Mouse (Mus musculus): Measurements from ENCODE around the gene Mrps25. TPM values are rescaled to one million over a fixed set of nuclear protein-coding genes. Genes with fewer than 3 reads are reported as not detected.
A peak's percentile ranks its signal among the peaks of the same experiment; 100 is the strongest.

Mrps25 gene
- 10 to 100 TPM; 49.2 to 54.5 TPM for total RNA-seq (2021)

- intact Hi-C loops (cut with DNase I), result loop anchor here (5.0 kb wide), 1 partner anchor 91 kb away; the partner anchor contains the start of gene Nr2c2
- DNase-seq (ENCODE audit: low spot score in 2 of 2), result peak; percentile 79 to 80
These were observed at the start of gene Mrps25 for GRCm38 (mm10) chr6:92183621-92184131. Gene Mrps25, minus strand, starts transcription at chr6:92184033.

- intact Hi-C loops (cut with DNase I), result no loop called here
- DNase-seq (ENCODE audit: low spot score in 2 of 2), result no peak
These were observed 47.9 kb upstream of the Mrps25 start for GRCm38 (mm10) chr6:92231762-92232161.

- DNase-seq (ENCODE audit: low spot score in 2 of 2), result no peak
These were observed 47.5 kb upstream of the Mrps25 start for GRCm38 (mm10) chr6:92231356-92231755.

GRCm38 (mm10) chr6:92229586-92229985 lies 45.8 kb upstream of the Mrps25 start:
- intact Hi-C loops (cut with DNase I), result loop anchor here (10.0 kb wide), 1 partner anchor 515 kb away; no protein-coding TSS in a partner anchor
- DNase-seq (ENCODE audit: low spot score in 2 of 2), result no peak

More at GRCm38 (mm10) chr6:92231356-92231755, 47.5 kb upstream of the Mrps25 start:
- intact Hi-C loops (cut with DNase I), result no loop called here

GRCm38 (mm10) chr6:92229103-92229502 lies 45.3 kb upstream of the Mrps25 start:
- no peak for DNase-seq (ENCODE audit: low spot score in 2 of 2)
- intact Hi-C loops (cut with DNase I), result loop anchor here (10.0 kb wide), 1 partner anchor 516 kb away; no protein-coding TSS in a partner anchor

GRCm38 (mm10) chr6:92224981-92225380 lies 41.1 kb upstream of the Mrps25 start:
- intact Hi-C loops (cut with DNase I), result loop anchor here (10.0 kb wide), 1 partner anchor 520 kb away; no protein-coding TSS in a partner anchor
- DNase-seq (ENCODE audit: low spot score in 2 of 2), result peak; percentile 18 to 57

- intact Hi-C loops (cut with DNase I), result loop anchor here (10.0 kb wide), 1 partner anchor 523 kb away; no protein-coding TSS in a partner anchor
These were observed 38.2 kb upstream of the Mrps25 start for GRCm38 (mm10) chr6:92222021-92222420.

GRCm38 (mm10) chr6:92221604-92222003 lies 37.8 kb upstream of the Mrps25 start:
- intact Hi-C loops (cut with DNase I), result loop anchor here (10.0 kb wide), 1 partner anchor 523 kb away; no protein-coding TSS in a partner anchor
- DNase-seq (ENCODE audit: low spot score in 2 of 2), result no peak

More at GRCm38 (mm10) chr6:92222021-92222420, 38.2 kb upstream of the Mrps25 start:
- DNase-seq (ENCODE audit: low spot score in 2 of 2), result no peak

- intact Hi-C loops (cut with DNase I), result loop anchor here (1.0 kb wide), 1 partner anchor 50 kb away; no protein-coding TSS in a partner anchor
- peak; percentile 46 to 55 for DNase-seq (ENCODE audit: low spot score in 2 of 2)
These were observed 35.6 kb upstream of the Mrps25 start for GRCm38 (mm10) chr6:92219445-92219844.

- DNase-seq (ENCODE audit: low spot score in 2 of 2), result peak; percentile 95
- intact Hi-C loops (cut with DNase I), result no loop called here
These were observed 31.1 kb upstream of the Mrps25 start, which contains the start of gene Rbsn for GRCm38 (mm10) chr6:92214773-92215449. Gene Rbsn, minus strand, starts transcription at chr6:92214925.

- DNase-seq (ENCODE audit: low spot score in 2 of 2), result peak; percentile 4 to 28
- intact Hi-C loops (cut with DNase I), result no loop called here
These were observed 30.4 kb upstream of the Mrps25 start for GRCm38 (mm10) chr6:92214055-92214772.

- DNase-seq (ENCODE audit: low spot score in 2 of 2), result no peak
- intact Hi-C loops (cut with DNase I), result no loop called here
These were observed 15.6 kb upstream of the Mrps25 start for GRCm38 (mm10) chr6:92199414-92199813.

- intact Hi-C loops (cut with DNase I), result loop anchor here (5.0 kb wide), 1 partner anchor 92 kb away; the partner anchor contains the start of gene Nr2c2
- DNase-seq (ENCODE audit: low spot score in 2 of 2), result peak in 1 of 2 experiments; percentile 22
These were observed 345 bp upstream of the Mrps25 start for GRCm38 (mm10) chr6:92184178-92184577.

GRCm38 (mm10) chr6:92176450-92176849 lies 7.4 kb downstream of the Mrps25 start:
- intact Hi-C loops (cut with DNase I), result no loop called here
- no peak for DNase-seq (ENCODE audit: low spot score in 2 of 2)

- intact Hi-C loops (cut with DNase I), result no loop called here
- DNase-seq (ENCODE audit: low spot score in 2 of 2), result no peak
These were observed 21.1 kb downstream of the Mrps25 start for GRCm38 (mm10) chr6:92162724-92163123.

GRCm38 (mm10) chr6:92158801-92159200 lies 25.0 kb downstream of the Mrps25 start:
- intact Hi-C loops (cut with DNase I), result no loop called here
- no peak for DNase-seq (ENCODE audit: low spot score in 2 of 2)

- intact Hi-C loops (cut with DNase I), result no loop called here
- no peak for DNase-seq (ENCODE audit: low spot score in 2 of 2)
These were observed 30.1 kb downstream of the Mrps25 start for GRCm38 (mm10) chr6:92153774-92154173.

- no peak for DNase-seq (ENCODE audit: low spot score in 2 of 2)
- intact Hi-C loops (cut with DNase I), result no loop called here
These were observed 38.0 kb downstream of the Mrps25 start for GRCm38 (mm10) chr6:92145881-92146280.

- DNase-seq (ENCODE audit: low spot score in 2 of 2), result peak in 1 of 2 experiments; percentile 87
These were observed 47.5 kb downstream of the Mrps25 start for GRCm38 (mm10) chr6:92136356-92136755.

GRCm38 (mm10) chr6:92133617-92134016 lies 50.2 kb downstream of the Mrps25 start:
- intact Hi-C loops (cut with DNase I), result loop anchor here (2.0 kb wide), 1 partner anchor 41 kb away; no protein-coding TSS in a partner anchor
- peak; percentile 38 to 77 for DNase-seq (ENCODE audit: low spot score in 2 of 2)

More at GRCm38 (mm10) chr6:92136356-92136755, 47.5 kb downstream of the Mrps25 start:
- intact Hi-C loops (cut with DNase I), result no loop called here

All from left cerebral cortex, postnatal 25 days (tissue).